Mouse (Mus musculus): Measurements from ENCODE around the gene Thap3. TPM values are rescaled to one million over a fixed set of nuclear protein-coding genes. Genes with fewer than 3 reads are reported as not detected.

Gene Thap3
- polyA plus RNA-seq, 1 experiment from 2014 or later = 30.0 TPM

GRCm38 (mm10) chr4:151960513-151960854 lies 28.3 kb downstream of the Thap3 start:
- peaks cover 73% of the 10 kb centered on the region for H3K36me3 ChIP-seq (ENCODE audit: control insufficient read depth, insufficient read depth, low read length)

GRCm38 (mm10) chr4:151959849-151960512 lies 28.8 kb downstream of the Thap3 start:
- DNase-seq (ENCODE audit: low spot score) = no peak
- H3K27me3 ChIP-seq (replicated peaks; ENCODE audit: control insufficient read depth, insufficient read depth, low read length) = no peaks in the 10 kb centered on the region
- no peak overlapping the region for H3K4me3 ChIP-seq (ENCODE audit: low read depth, low read length)
- no peak overlapping the region for H3K4me2 ChIP-seq (ENCODE audit: low read length)
- no peak overlapping the region for H3K27ac ChIP-seq (ENCODE audit: low read depth, low read length)
- 96% methylated on average over 11 of the region's 11 CpGs for WGBS
- H3K9me3 ChIP-seq (replicated peaks; ENCODE audit: control insufficient read depth, low read length) = no peaks in the 10 kb centered on the region
- no peak overlapping the region for H3K9ac ChIP-seq (ENCODE audit: low read length)
- no peak for ATAC-seq
- no peaks in the 10 kb centered on the region for H3K4me1 ChIP-seq (ENCODE audit: control insufficient read depth, insufficient read depth, low read length)
- H3K36me3 ChIP-seq (ENCODE audit: control insufficient read depth, insufficient read depth, low read length) = peaks cover 73% of the 10 kb centered on the region

More at GRCm38 (mm10) chr4:151960513-151960854, 28.3 kb downstream of the Thap3 start:
- Histone ChIP-seq H3K4me2 (ENCODE audit: low read length) (no peak overlapping the region), H3K27ac (ENCODE audit: low read depth, low read length) (no peak overlapping the region), H3K4me1 (ENCODE audit: control insufficient read depth, insufficient read depth, low read length) (no peaks in the 10 kb centered on the region), H3K9me3 (replicated peaks; ENCODE audit: control insufficient read depth, low read length) (no peaks in the 10 kb centered on the region), H3K9ac (ENCODE audit: low read length) (no peak overlapping the region), H3K4me3 (ENCODE audit: low read depth, low read length) (no peak overlapping the region), H3K27me3 (replicated peaks; ENCODE audit: control insufficient read depth, insufficient read depth, low read length) (no peaks in the 10 kb centered on the region)
- no peak for DNase-seq (ENCODE audit: low spot score)
- WGBS = 86% methylated on average over 3 of the region's 3 CpGs
- no peak for ATAC-seq

GRCm38 (mm10) chr4:151957584-151958315 lies 31.0 kb downstream of the Thap3 start:
- Histone ChIP-seq H3K4me3 (ENCODE audit: low read depth, low read length) (no peak overlapping the region), H3K36me3 (ENCODE audit: control insufficient read depth, insufficient read depth, low read length) (peaks cover 74% of the 10 kb centered on the region), H3K4me2 (ENCODE audit: low read length) (no peak overlapping the region), H3K9me3 (replicated peaks; ENCODE audit: control insufficient read depth, low read length) (no peaks in the 10 kb centered on the region), H3K27ac (ENCODE audit: low read depth, low read length) (no peak overlapping the region), H3K27me3 (replicated peaks; ENCODE audit: control insufficient read depth, insufficient read depth, low read length) (no peaks in the 10 kb centered on the region), H3K9ac (ENCODE audit: low read length) (no peak overlapping the region), H3K4me1 (ENCODE audit: control insufficient read depth, insufficient read depth, low read length) (no peaks in the 10 kb centered on the region)
- no peak for ATAC-seq
- DNase-seq (ENCODE audit: low spot score) = no peak
- WGBS = 90% methylated on average over 9 of the region's 9 CpGs

GRCm38 (mm10) chr4:151955791-151956190 lies 33.0 kb downstream of the Thap3 start:
- H3K9me3 ChIP-seq (replicated peaks; ENCODE audit: control insufficient read depth, low read length) = no peaks in the 10 kb centered on the region
- no peak overlapping the region for H3K4me2 ChIP-seq (ENCODE audit: low read length)
- no peak overlapping the region for H3K4me3 ChIP-seq (ENCODE audit: low read depth, low read length)
- no peaks in the 10 kb centered on the region for H3K27me3 ChIP-seq (replicated peaks; ENCODE audit: control insufficient read depth, insufficient read depth, low read length)
- no peak for ATAC-seq
- no peak for DNase-seq (ENCODE audit: low spot score)
- H3K9ac ChIP-seq (ENCODE audit: low read length) = no peak overlapping the region
- H3K4me1 ChIP-seq (ENCODE audit: control insufficient read depth, insufficient read depth, low read length) = no peaks in the 10 kb centered on the region
- peaks cover 82% of the 10 kb centered on the region for H3K36me3 ChIP-seq (ENCODE audit: control insufficient read depth, insufficient read depth, low read length)
- H3K27ac ChIP-seq (ENCODE audit: low read depth, low read length) = no peak overlapping the region
- WGBS = 100% methylated on average over 1 of the region's 1 CpGs

- 91% methylated on average over 6 of the region's 6 CpGs for WGBS
- no peak for ATAC-seq
Measured at GRCm38 (mm10) chr4:151953209-151953608, 35.6 kb downstream of the Thap3 start.

GRCm38 (mm10) chr4:151948497-151949471 lies 40.0 kb downstream of the Thap3 start:
- peaks cover 34% of the 10 kb centered on the region for H3K36me3 ChIP-seq (ENCODE audit: control insufficient read depth, insufficient read depth, low read length)
- no peaks in the 10 kb centered on the region for H3K9me3 ChIP-seq (replicated peaks; ENCODE audit: control insufficient read depth, low read length)
- no peaks in the 10 kb centered on the region for H3K27me3 ChIP-seq (replicated peaks; ENCODE audit: control insufficient read depth, insufficient read depth, low read length)
- ATAC-seq (no peak), DNase-seq (ENCODE audit: low spot score) (no peak)
- H3K4me1 ChIP-seq (ENCODE audit: control insufficient read depth, insufficient read depth, low read length) = no peaks in the 10 kb centered on the region
- H3K27ac ChIP-seq (ENCODE audit: low read depth, low read length) = no peak overlapping the region
- H3K4me3 ChIP-seq (ENCODE audit: low read depth, low read length) = no peak overlapping the region
- no peak overlapping the region for H3K9ac ChIP-seq (ENCODE audit: low read length)
- 90% methylated on average over 14 of the region's 14 CpGs for WGBS
- H3K4me2 ChIP-seq (ENCODE audit: low read length) = no peak overlapping the region

More at GRCm38 (mm10) chr4:151953209-151953608, 35.6 kb downstream of the Thap3 start:
- DNase-seq (ENCODE audit: low spot score) = no peak
- H3K4me3 ChIP-seq (ENCODE audit: low read depth, low read length) = no peak overlapping the region
- H3K27ac ChIP-seq (ENCODE audit: low read depth, low read length) = no peak overlapping the region
- H3K9ac ChIP-seq (ENCODE audit: low read length) = no peak overlapping the region
- no peak overlapping the region for H3K4me2 ChIP-seq (ENCODE audit: low read length)
- H3K36me3 ChIP-seq (ENCODE audit: control insufficient read depth, insufficient read depth, low read length) = peaks cover 68% of the 10 kb centered on the region
- no peaks in the 10 kb centered on the region for H3K27me3 ChIP-seq (replicated peaks; ENCODE audit: control insufficient read depth, insufficient read depth, low read length)
- H3K9me3 ChIP-seq (replicated peaks; ENCODE audit: control insufficient read depth, low read length) = no peaks in the 10 kb centered on the region
- H3K4me1 ChIP-seq (ENCODE audit: control insufficient read depth, insufficient read depth, low read length) = no peaks in the 10 kb centered on the region

- ATAC-seq = no peak
- Histone ChIP-seq H3K4me1 (ENCODE audit: control insufficient read depth, insufficient read depth, low read length) (no peaks in the 10 kb centered on the region), H3K4me3 (ENCODE audit: low read depth, low read length) (no peak overlapping the region), H3K9ac (ENCODE audit: low read length) (no peak overlapping the region), H3K27me3 (replicated peaks; ENCODE audit: control insufficient read depth, insufficient read depth, low read length) (no peaks in the 10 kb centered on the region), H3K4me2 (ENCODE audit: low read length) (no peak overlapping the region), H3K27ac (ENCODE audit: low read depth, low read length) (no peak overlapping the region), H3K36me3 (ENCODE audit: control insufficient read depth, insufficient read depth, low read length) (peaks cover 8% of the 10 kb centered on the region), H3K9me3 (replicated peaks; ENCODE audit: control insufficient read depth, low read length) (no peaks in the 10 kb centered on the region)
- WGBS = 92% methylated on average over 11 of the region's 11 CpGs
- DNase-seq (ENCODE audit: low spot score) = no peak
Measured at GRCm38 (mm10) chr4:151946211-151946610, 42.6 kb downstream of the Thap3 start.

GRCm38 (mm10) chr4:151938089-151938488 lies 50.7 kb downstream of the Thap3 start:
- Histone ChIP-seq H3K36me3 (ENCODE audit: control insufficient read depth, insufficient read depth, low read length) (0 out of 2 replicates have a peak, but pooled peaks cover 2% of the 10 kb centered on the region), H3K4me3 (ENCODE audit: low read depth, low read length) (no peak overlapping the region), H3K9ac (ENCODE audit: low read length) (no peak overlapping the region), H3K4me2 (ENCODE audit: low read length) (no peak overlapping the region), H3K27ac (ENCODE audit: low read depth, low read length) (no peak overlapping the region), H3K9me3 (replicated peaks; ENCODE audit: control insufficient read depth, low read length) (no peaks in the 10 kb centered on the region), H3K4me1 (ENCODE audit: control insufficient read depth, insufficient read depth, low read length) (peaks cover 10% of the 10 kb centered on the region), H3K27me3 (replicated peaks; ENCODE audit: control insufficient read depth, insufficient read depth, low read length) (no peaks in the 10 kb centered on the region)
- ATAC-seq (no peak), DNase-seq (ENCODE audit: low spot score) (no peak)
- 93% methylated on average over 3 of the region's 3 CpGs for WGBS

Data from forebrain, embryonic 14.5 days (tissue).